Mouse (Mus musculus): Measurements from ENCODE around the gene Pdcd6ip. TPM values are rescaled to one million over a fixed set of nuclear protein-coding genes. Genes with fewer than 3 reads are reported as not detected.

The Pdcd6ip gene
- 31.9 and 36.2 TPM in 2 replicates for polyA plus RNA-seq (2015; fragmentation: Nextera tagmentation; extraction: Ambion mirVana)

DNA sequence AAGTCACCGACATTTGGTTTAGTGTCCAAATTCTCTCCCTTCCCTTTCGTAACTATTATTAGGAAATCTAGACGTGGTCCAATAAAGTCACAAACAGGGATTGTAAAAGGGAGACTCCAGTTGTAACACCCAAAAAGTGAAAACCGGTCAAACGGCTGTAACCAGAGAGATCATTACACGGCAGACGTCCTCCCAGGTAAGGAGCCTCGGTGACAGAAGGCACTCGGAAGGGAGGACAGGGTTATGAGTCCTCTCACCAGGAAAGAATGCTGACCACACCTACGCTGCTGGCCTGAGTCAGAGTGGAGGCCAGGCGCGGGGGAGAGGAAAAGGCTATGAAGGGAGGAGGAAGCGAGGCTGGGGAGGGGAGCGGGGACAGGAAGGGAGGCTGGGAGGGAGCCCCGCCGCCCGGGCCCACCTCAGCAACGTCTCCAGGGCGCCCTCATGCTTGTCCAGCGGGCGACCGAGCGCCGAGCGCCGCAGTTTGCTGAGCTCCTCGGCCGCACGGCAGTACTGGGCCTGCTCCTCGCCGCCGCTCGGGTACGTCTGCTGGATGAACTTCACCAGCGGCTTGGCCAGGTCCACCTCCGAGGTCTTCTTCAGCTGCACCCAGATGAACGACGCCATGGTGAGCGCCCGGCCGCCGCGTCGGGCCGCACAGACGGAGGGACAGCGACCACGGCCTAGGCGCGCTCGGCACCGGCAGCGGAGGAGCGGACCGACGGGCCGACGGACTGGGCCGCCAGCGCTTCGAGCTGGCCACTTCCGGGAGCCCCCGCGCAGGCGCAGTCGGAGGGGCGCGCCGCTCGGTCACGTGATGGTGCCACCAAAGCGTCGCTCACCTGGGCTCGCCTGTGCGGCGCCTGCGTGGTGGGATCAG is at the start of gene Pdcd6ip:
TSS of gene Pdcd6ip (minus strand) at position 779 of the 880 bp plus-strand sequence.

DNA sequence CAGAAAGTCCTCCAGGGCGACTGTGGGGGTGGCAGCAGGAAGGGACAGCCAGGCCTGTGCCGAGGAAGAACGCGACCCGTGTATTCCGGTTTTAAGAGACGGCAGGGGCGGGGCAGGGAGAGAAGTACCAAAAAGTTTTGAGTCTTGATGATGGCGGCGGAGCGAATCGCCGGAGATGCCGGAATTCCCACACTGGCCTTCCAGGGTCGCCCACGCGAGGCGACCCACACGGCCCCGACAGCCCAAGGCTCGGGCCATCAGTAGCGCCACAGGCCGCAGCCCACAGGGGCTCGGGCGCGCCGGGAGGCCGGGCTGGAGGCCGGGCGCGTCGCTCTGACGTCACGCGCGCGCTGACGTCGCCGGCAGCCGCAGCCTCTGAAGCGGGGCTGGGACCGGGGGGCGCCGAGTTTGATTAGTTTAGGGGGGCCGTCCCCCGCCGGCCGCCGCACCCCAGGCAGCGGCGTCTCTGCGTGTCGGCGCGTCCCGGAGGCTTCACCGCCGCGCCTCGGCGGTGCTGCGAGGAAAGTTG is 33.1 kb upstream of the Pdcd6ip start, which contains the start of gene Clasp2:
TSS of gene Clasp2 (plus strand) at position 366 of the 529 bp plus-strand sequence.

Other genes with a start within 250 kb of the Pdcd6ip start
- 15.4 and 17.1 TPM in 2 replicates for gene Clasp2, start 33.2 kb upstream of the Pdcd6ip start, polyA plus RNA-seq (2015; fragmentation: Nextera tagmentation; extraction: Ambion mirVana)
- gene Ubp1, start 222.7 kb upstream of the Pdcd6ip start, polyA plus RNA-seq (2015; fragmentation: Nextera tagmentation; extraction: Ambion mirVana) = 55.7 and 60.4 TPM in 2 replicates

Measured in spleen, postnatal 0 days (tissue).